Mouse (Mus musculus) neural tube, embryonic 14.5 days (tissue): ENCODE measurements at regions not wholly inside any gene's neighbourhood (a gene's known extent, or its start where the extent isn't known, plus 50 kb on each side); places are given as distances from the start of the nearest gene placed in this dataset.

ENCODE experiments used
- ATAC-seq: fragments of 200-750 bp; cut with Nextera tagmentation; 2 replicates; pipeline ENCODE4 v1.8.0; 2017; ENCODE audit warnings: low read depth, mild to moderate bottlenecking, moderate TSS enrichment, moderate library complexity
- H3K27ac ChIP-seq: fragments of 300-500 bp; sonication (generic); 2 replicates; pipeline ENCODE4 v1.5.1; 2014; ENCODE audit warnings: low read depth, mild to moderate bottlenecking, control low read depth, low read length, moderate library complexity, mixed read lengths
- H3K27me3 ChIP-seq: fragments of 300-500 bp; sonication (generic); 2 replicates; pipeline ENCODE4 v1.6.1; 2014; ENCODE audit warnings: low read length; ENCODE audit not compliant: control insufficient read depth, insufficient read depth
- H3K36me3 ChIP-seq: fragments of 300-500 bp; sonication (generic); 2 replicates; pipeline ENCODE4 v1.6.1; 2014; ENCODE audit warnings: low read length, mixed read lengths; ENCODE audit not compliant: control insufficient read depth, insufficient read depth
- H3K4me1 ChIP-seq: fragments of 300-500 bp; sonication (generic); 2 replicates; pipeline ENCODE4 v1.6.1; 2014; ENCODE audit warnings: low read length; ENCODE audit not compliant: control insufficient read depth, insufficient read depth
- H3K4me2 ChIP-seq: fragments of 300-500 bp; sonication (generic); 2 replicates; pipeline ENCODE4 v1.6.1; 2014; ENCODE audit warnings: mild to moderate bottlenecking, low read depth, low read length, control low read depth
- H3K4me3 ChIP-seq: fragments of 300-500 bp; sonication (generic); 2 replicates; pipeline ENCODE4 v1.5.1; 2014; ENCODE audit warnings: low read depth, low read length, control low read depth, mixed read lengths
- H3K9ac ChIP-seq: fragments of 300-500 bp; sonication (generic); replicated peaks from 2 replicates; pipeline ENCODE4 v1.6.1; 2014; ENCODE audit warnings: low read depth, mild to moderate bottlenecking, control low read depth, low read length, mixed read lengths
- H3K9me3 ChIP-seq: fragments of 300-500 bp; sonication (generic); 2 replicates; pipeline ENCODE4 v1.6.1; 2016; ENCODE audit warnings: low read length; ENCODE audit not compliant: control insufficient read depth
- WGBS: fragments of 180-500 bp; shearing (Covaris S2); extraction: QIAGEN DNeasy Blood & Tissue Kit; methylation state at CpG from one replicate; pipeline ENCODE4 v1.1.7; 2014; 5-methylcytosine and 5-hydroxymethylcytosine counted together

DNA sequence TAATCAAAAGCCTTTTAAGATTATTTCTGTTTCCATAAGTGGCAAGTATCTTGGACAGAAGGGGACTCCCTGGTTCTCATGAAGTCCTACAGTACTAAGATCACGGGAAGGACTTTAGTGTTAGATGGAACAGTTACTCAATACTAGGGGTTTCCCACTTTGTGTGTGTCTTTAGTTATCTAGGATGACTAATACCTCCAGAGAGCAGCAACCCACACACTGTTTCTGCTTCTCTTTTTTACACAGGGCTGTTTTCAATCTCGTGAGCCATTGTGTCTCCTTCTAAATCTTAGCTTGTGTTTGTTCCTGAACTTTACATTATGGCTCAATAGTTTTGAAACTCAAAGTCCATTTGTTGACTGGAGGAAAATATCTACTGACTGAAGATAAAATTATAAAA, 496.5 kb upstream of the Impg1 start:
- H3K9ac ChIP-seq, result no peak overlapping the region
- H3K4me2 ChIP-seq, result no peak overlapping the region
- ATAC-seq, result no peak
- H3K27me3 ChIP-seq, result no peaks in the 10 kb centered on the region
- no peaks in the 10 kb centered on the region for H3K9me3 ChIP-seq
- no peaks in the 10 kb centered on the region for H3K36me3 ChIP-seq
- H3K4me3 ChIP-seq, result no peak overlapping the region
- no peaks in the 10 kb centered on the region for H3K4me1 ChIP-seq
- WGBS, result 90% methylated on average over 2 of the region's 2 CpGs
- H3K27ac ChIP-seq, result no peak overlapping the region

DNA sequence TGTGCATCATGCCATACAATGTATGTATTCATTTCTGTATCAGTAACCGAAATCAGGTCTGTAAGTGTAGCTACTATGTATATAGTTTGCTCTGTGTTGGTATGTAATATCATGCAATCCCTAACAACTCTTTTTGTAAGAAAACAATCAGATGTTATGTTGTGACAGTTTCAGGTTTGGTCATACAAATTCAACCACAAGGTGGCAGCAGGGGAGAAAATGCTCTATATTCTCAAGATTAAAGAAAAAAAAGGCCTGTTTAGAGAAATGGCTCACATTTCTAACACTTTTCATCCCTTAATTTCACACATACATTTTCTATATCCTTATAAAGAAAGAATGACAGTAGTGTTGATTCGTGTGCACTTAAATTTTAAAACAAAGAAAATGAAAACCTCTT, 477.7 kb upstream of the Impg1 start:
- Histone ChIP-seq H3K27ac (no peak overlapping the region), H3K4me2 (no peak overlapping the region), H3K9ac (no peak overlapping the region), H3K27me3 (no peaks in the 10 kb centered on the region), H3K4me1 (no peaks in the 10 kb centered on the region), H3K9me3 (no peaks in the 10 kb centered on the region), H3K4me3 (no peak overlapping the region), H3K36me3 (no peaks in the 10 kb centered on the region)
- WGBS, result 65% methylated on average over 2 of the region's 2 CpGs
- no peak for ATAC-seq

DNA sequence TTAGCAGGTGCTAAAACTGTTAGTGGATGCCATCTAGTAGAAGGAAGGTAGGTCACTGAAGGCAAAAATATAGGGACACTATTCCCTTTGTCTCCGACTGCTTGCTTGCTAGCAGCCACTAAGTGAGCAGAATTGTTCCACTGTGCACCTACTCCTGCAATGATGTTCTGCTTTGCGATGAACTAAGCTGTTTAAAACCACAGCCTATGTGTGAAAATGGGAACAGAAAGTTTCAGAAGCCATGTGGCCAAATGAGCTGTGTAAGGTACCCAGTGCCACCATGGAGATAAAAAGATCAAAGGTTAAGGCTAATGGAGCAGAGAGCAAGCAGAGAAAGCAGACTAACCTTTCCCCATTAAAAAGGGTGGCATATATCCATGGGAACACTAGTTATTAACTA, 476.1 kb upstream of the Impg1 start:
- Histone ChIP-seq H3K4me2 (no peak overlapping the region), H3K9me3 (no peaks in the 10 kb centered on the region), H3K27ac (no peak overlapping the region), H3K9ac (no peak overlapping the region), H3K36me3 (no peaks in the 10 kb centered on the region), H3K4me1 (no peaks in the 10 kb centered on the region), H3K27me3 (no peaks in the 10 kb centered on the region), H3K4me3 (no peak overlapping the region)
- 73% methylated on average over 2 of the region's 2 CpGs for WGBS
- ATAC-seq, result no peak

DNA sequence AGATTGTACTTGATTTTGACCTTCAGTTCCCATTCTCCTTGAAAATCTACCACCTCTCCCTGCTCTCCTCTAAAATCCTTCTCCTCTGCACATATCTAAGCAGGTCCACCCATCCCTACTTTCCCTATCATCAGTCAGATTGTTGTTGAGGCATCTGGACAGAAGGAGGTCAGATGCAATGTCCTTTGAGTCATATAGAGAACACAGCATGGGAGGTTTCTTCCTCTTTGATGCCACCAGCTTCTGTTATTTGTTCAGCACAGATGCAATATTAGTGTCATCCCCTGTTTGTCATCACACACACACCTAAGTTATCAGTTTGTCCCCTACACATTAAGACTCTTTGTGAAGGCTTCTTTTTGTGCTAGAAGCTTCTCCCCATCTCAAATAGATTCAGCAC, 473.0 kb upstream of the Impg1 start:
- H3K36me3 ChIP-seq, result no peaks in the 10 kb centered on the region
- H3K4me3 ChIP-seq, result no peak overlapping the region
- no peak for ATAC-seq
- no peaks in the 10 kb centered on the region for H3K9me3 ChIP-seq
- H3K4me2 ChIP-seq, result no peak overlapping the region
- H3K9ac ChIP-seq, result no peak overlapping the region
- H3K27me3 ChIP-seq, result no peaks in the 10 kb centered on the region
- no peak overlapping the region for H3K27ac ChIP-seq
- H3K4me1 ChIP-seq, result no peaks in the 10 kb centered on the region

DNA sequence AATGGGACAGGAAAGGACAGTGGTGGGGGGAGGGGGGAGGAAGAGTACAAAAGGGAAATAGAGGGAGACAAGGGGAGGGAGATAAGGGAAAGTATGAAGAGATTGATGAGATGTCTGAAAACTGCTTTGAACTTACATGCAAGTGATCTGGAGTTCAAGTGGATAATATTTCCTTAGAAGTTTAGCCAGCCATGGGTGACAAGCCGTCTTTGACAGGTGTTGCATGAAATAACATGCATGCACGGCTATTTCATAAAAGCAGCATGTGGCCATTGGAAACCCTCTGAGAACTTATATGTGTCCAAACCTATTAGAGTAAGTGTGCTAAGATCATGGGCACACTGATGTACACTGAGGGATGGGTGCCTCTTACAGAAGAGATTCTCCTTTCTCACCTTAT, 465.3 kb upstream of the Impg1 start:
- Histone ChIP-seq H3K4me3 (no peak overlapping the region), H3K4me2 (no peak overlapping the region), H3K9ac (no peak overlapping the region), H3K27me3 (no peaks in the 10 kb centered on the region), H3K27ac (no peak overlapping the region), H3K9me3 (no peaks in the 10 kb centered on the region), H3K4me1 (no peaks in the 10 kb centered on the region), H3K36me3 (no peaks in the 10 kb centered on the region)
- WGBS, result 74% methylated on average over 2 of the region's 2 CpGs
- ATAC-seq, result no peak

DNA sequence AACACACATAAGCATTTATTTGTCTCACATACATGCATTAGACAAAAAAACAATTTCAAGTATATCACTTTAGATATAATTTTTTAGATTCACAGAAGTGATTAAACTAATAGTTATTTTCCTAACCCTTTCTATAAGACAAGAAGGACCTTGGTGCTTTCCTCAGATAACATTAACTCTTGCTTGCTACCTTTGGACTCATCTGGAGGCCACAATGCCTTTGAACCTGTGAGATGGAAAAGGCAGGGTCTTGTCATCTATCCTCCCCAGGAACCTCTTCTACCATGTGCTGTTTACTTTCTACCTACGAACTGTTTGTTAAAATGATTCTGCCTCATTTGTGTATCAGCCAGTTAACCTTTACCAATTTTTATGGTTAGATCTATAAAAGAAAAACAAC, 455.0 kb upstream of the Impg1 start:
- Histone ChIP-seq H3K4me3 (no peak overlapping the region), H3K27ac (no peak overlapping the region), H3K27me3 (no peaks in the 10 kb centered on the region), H3K36me3 (no peaks in the 10 kb centered on the region), H3K4me1 (no peaks in the 10 kb centered on the region), H3K9me3 (no peaks in the 10 kb centered on the region), H3K4me2 (no peak overlapping the region), H3K9ac (no peak overlapping the region)
- 78% methylated on average over 1 of the region's 1 CpGs for WGBS
- ATAC-seq, result no peak

DNA sequence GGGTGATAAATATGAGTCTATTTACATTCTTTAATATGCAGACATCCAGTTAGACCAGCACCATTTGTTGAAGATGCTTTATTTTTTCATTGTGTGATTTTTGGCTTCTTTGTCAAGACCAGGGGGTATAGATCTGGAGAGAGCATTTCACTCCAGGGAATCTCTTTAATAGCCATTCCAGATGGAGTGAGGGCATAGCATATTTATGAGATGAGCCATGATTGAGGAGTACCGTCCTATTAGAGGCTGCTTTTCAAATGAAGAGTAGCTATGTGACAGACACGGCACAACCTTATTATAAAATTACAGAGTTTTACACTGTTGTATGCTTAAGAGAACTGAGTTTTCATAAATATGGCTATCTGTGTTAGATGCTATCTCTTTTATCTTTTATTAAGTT, 448.6 kb upstream of the Impg1 start:
- H3K27me3 ChIP-seq, result no peaks in the 10 kb centered on the region
- no peak overlapping the region for H3K27ac ChIP-seq
- peak; percentile 63; the same call in 1 of the 2 replicates for ATAC-seq
- no peaks in the 10 kb centered on the region for H3K9me3 ChIP-seq
- no peaks in the 10 kb centered on the region for H3K4me1 ChIP-seq
- H3K4me3 ChIP-seq, result no peak overlapping the region
- no peak overlapping the region for H3K9ac ChIP-seq
- H3K36me3 ChIP-seq, result no peaks in the 10 kb centered on the region
- 46% methylated on average over 2 of the region's 2 CpGs for WGBS
- no peak overlapping the region for H3K4me2 ChIP-seq

DNA sequence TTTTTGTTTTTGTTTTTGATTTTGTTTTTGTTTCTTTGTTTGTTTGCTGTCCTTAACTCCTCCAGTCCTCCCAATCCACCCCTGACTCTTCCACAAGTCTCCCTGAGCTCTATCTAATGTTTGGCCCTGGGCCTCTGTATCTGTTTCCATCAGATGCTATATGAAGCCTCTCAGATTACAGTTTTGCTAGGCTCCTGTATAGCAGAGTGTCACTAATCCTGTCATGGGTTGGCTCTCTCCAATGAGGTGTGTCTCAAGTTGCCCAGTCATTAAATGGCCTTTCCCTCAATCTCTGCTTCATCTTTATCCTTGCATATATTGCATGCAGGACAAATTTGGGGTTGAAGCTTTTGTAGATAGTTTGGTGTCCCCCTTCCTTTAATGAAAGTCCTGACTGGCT, 446.9 kb upstream of the Impg1 start:
- Histone ChIP-seq H3K9ac (no peak overlapping the region), H3K4me1 (no peaks in the 10 kb centered on the region), H3K4me2 (no peak overlapping the region), H3K27ac (no peak overlapping the region), H3K36me3 (no peaks in the 10 kb centered on the region), H3K27me3 (no peaks in the 10 kb centered on the region), H3K9me3 (no peaks in the 10 kb centered on the region), H3K4me3 (no peak overlapping the region)
- ATAC-seq, result no peak

DNA sequence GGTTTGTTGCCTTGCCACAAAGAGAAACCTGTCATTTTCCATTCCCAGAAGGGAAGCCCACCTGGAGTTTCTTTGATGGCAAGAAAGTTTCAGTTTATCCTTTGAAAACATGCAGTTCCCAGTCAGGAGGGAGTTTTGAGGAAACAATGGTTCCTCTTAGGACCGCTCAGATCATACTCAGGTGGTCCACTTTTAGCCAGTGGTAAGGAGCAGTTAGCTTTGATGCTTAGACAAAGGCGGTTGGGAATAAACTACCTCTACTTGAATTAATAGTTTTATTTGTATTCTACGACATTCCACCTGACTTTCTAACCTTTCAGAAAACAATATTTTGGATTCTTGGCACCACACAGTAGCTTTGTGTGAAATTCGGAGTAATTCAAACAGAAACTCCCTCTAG, 401.5 kb upstream of the Impg1 start:
- ATAC-seq, result no peak
- Histone ChIP-seq H3K9me3 (no peaks in the 10 kb centered on the region), H3K4me2 (no peak overlapping the region), H3K9ac (no peak overlapping the region), H3K36me3 (no peaks in the 10 kb centered on the region), H3K27me3 (no peaks in the 10 kb centered on the region), H3K4me1 (no peaks in the 10 kb centered on the region), H3K27ac (no peak overlapping the region), H3K4me3 (no peak overlapping the region)
- 83% methylated on average over 4 of the region's 4 CpGs for WGBS

DNA sequence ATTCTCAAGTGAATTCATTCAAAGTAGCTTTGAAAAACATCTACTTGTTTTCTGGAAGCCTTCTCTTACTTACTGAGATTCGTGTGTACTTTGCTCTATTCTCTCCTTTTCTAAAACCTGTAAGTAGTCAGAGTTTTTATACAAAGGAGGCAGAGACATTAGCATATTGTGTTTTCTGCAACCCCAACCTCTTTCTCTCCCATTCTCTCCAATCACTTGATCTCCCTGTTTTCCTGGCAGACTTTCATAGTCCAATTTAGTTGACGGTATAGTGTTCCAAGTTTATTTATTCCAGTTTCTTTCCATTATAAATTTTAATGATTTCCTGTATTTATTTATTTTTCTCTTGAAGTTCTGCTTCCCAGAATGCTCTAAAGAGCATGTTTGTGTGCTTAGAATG, 393.7 kb upstream of the Impg1 start:
- Histone ChIP-seq H3K9ac (no peak overlapping the region), H3K27me3 (no peaks in the 10 kb centered on the region), H3K4me1 (no peaks in the 10 kb centered on the region), H3K9me3 (no peaks in the 10 kb centered on the region), H3K4me3 (no peak overlapping the region), H3K4me2 (no peak overlapping the region), H3K36me3 (no peaks in the 10 kb centered on the region), H3K27ac (no peak overlapping the region)
- WGBS, result 53% methylated on average over 2 of the region's 2 CpGs
- ATAC-seq, result no peak
